Mouse (Mus musculus) adrenal gland, adult 2 months (tissue): ENCODE results near the gene Sh3d19. TPM values are rescaled to one million over a fixed set of nuclear protein-coding genes. Genes with fewer than 3 reads are reported as not detected.
A peak's percentile ranks its signal among the peaks of the same experiment; 100 is the strongest.

ENCODE experiments used
- DNase-seq: peaks from one replicate; pipeline ENCODE4 v3.0.0; 2021
- polyA plus RNA-seq: library from polyadenylated mRNA; depleted of rRNA; stranded (reverse); fragments of >200 nt; gene quantifications from 2 replicates; pipeline ENCODE4 v1.2.3, GENCODE M21; 2012; rRNA removed
- total RNA-seq, 2 experiments: library from RNA; stranded (reverse); gene quantifications; 2 replicates each; pipeline ENCODE4 v1.2.3; 2021

The Sh3d19 gene
- total and polyA plus RNA-seq, 3 experiments: 14.5 to 26.8 (median 19.1) TPM

- no peak for DNase-seq
Measured at GRCm38 (mm10) chr3:86135886-86136563, 165.1 kb downstream of the Sh3d19 start.

- DNase-seq: no peak
Measured at GRCm38 (mm10) chr3:86136936-86137574, 166.1 kb downstream of the Sh3d19 start.

- DNase-seq: no peak
Measured at GRCm38 (mm10) chr3:86139660-86140059, 168.8 kb downstream of the Sh3d19 start.

- DNase-seq: peak; percentile 23
Measured at GRCm38 (mm10) chr3:86141366-86141765, 170.5 kb downstream of the Sh3d19 start.

- DNase-seq: no peak
Measured at GRCm38 (mm10) chr3:86141886-86142262, 171.0 kb downstream of the Sh3d19 start.

- peak; percentile 98 for DNase-seq
Measured at GRCm38 (mm10) chr3:86142263-86142933, 171.5 kb downstream of the Sh3d19 start, which contains the start of gene Rps3a1. Gene Rps3a1, minus strand, starts transcription at chr3:86142702.

- DNase-seq: no peak
Measured at GRCm38 (mm10) chr3:86142934-86143317, 172.0 kb downstream of the Sh3d19 start.

- DNase-seq: no peak
Measured at GRCm38 (mm10) chr3:86143343-86143742, 172.4 kb downstream of the Sh3d19 start.

GRCm38 (mm10) chr3:86149063-86149462, 178.2 kb downstream of the Sh3d19 start:
- no peak for DNase-seq

GRCm38 (mm10) chr3:86149521-86149920, 178.6 kb downstream of the Sh3d19 start:
- no peak for DNase-seq

GRCm38 (mm10) chr3:86168841-86169425, 198.0 kb downstream of the Sh3d19 start:
- DNase-seq: no peak

GRCm38 (mm10) chr3:86179714-86180113, 208.8 kb downstream of the Sh3d19 start:
- DNase-seq: no peak

Other genes starting within 250 kb of the Sh3d19 start
- gene Fam160a1, start 153.8 kb upstream of the Sh3d19 start, total RNA-seq: 1 to 10 TPM; 8.9 to 9.3 TPM
- gene Fam160a1, start 153.8 kb upstream of the Sh3d19 start, polyA plus RNA-seq: 4.5 TPM in 2 replicates
- 1 to 10 TPM; 2.0 to 2.4 TPM for gene Glt28d2, start 83.6 kb upstream of the Sh3d19 start, total RNA-seq
- gene Glt28d2, start 83.6 kb upstream of the Sh3d19 start, polyA plus RNA-seq: 0.31 and 0.51 TPM in 2 replicates
- 1 to 10 TPM; 7.4 TPM for gene Gm37240, start 83.6 kb upstream of the Sh3d19 start, total RNA-seq
- 12.2 and 21.5 TPM in 2 replicates for gene Gm37240, start 83.6 kb upstream of the Sh3d19 start, polyA plus RNA-seq
- not detected for gene Prss48, start 31.4 kb downstream of the Sh3d19 start, total RNA-seq
- not detected in 2 replicates for gene Prss48, start 31.4 kb downstream of the Sh3d19 start, polyA plus RNA-seq
- 100 to 1,000 TPM; 728 to 830 TPM for gene Rps3a1, start 171.6 kb downstream of the Sh3d19 start, total RNA-seq
- gene Rps3a1, start 171.6 kb downstream of the Sh3d19 start, polyA plus RNA-seq: 12.6 and 17.1 TPM in 2 replicates